In the genomic region with DNA sequence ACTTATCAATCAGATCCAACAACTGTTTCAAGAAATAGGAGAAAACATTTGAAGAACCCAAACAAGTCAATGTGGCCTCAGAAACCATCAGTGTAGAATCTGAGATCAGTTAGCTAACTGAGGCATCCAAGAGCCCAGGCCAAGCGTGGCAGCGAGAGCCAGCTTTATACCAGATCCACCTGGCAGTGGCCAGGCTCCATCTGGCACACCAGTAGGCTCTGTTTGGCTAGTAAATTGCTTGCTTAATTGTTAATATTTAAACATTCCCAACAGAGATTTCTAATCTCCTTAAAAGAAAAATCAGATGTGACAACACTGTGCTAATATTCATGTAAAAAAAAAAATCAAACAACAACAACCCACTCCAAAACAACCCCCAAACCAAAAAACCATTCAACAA, we compare ENCODE assay signal across 17 mouse cellular contexts.
DNase-seq lines count a peak whose midpoint lies in the region; ATAC-seq lines count a peak whose summit lies in the region.
"Had no signal": no experiment of that assay in that cellular context is flagged by ENCODE, and none has a peak within 500 bp of the region (broad histone marks: within the 10 kb centered on the region; RNA-seq: fewer than 3 reads in every experiment).

No protein-coding gene starts in this region.

- DNase-seq in adrenal gland, postnatal 25 days: peak; percentile 29
- DNase-seq in adrenal gland, postnatal 36 days: no peak
- peak; percentile 56 for DNase-seq in layer of hippocampus, adult 11-12 months (ENCODE audit: low spot score)
- no peak for DNase-seq in layer of hippocampus, adult 9-10 months (ENCODE audit: low spot score)
- peak; percentile 91 for DNase-seq in cerebellum, adult 11-12 months
- peak; percentile 89 to 92 for DNase-seq in cerebellum, postnatal 25 days
- DNase-seq in adrenal gland, postnatal 14 days: no peak
- DNase-seq: gastrocnemius, adult 2 months; heart, adult 11 months; heart, postnatal 36 days; liver, embryonic 13.5 days; thymus, adult 2 months had no signal

- ATAC-seq in frontal cortex, adult (ENCODE audit: low TSS enrichment): no peak
- ATAC-seq: CD4-positive, CD25-positive, alpha-beta regulatory T cell, adult 4 months; forebrain, embryonic 16.5 days; intestine, postnatal 0 days; midbrain, embryonic 16.5 days had no signal

Comparison
In these comparisons a context has a peak if more than half of its experiments do, and no peak if none do; other contexts are left out.
1. DNase-seq: peak in adrenal gland, postnatal 25 days (single experiment), layer of hippocampus, adult 11-12 months (single experiment), cerebellum, adult 11-12 months (single experiment) and cerebellum, postnatal 25 days (2 of 2); none in adrenal gland, postnatal 36 days (0 of 2), layer of hippocampus, adult 9-10 months (single experiment) and adrenal gland, postnatal 14 days (single experiment).